Mouse (Mus musculus) MN1 (cell line): ENCODE data around the gene Tent5a.

Experiments
- DNase-seq: peaks from one replicate; pipeline ENCODE4 v3.0.0-alpha.2; 2016; ENCODE audit warnings: low spot score

Gene Tent5a

GRCm38 (mm10) chr9:85312473-85312872 lies 14.7 kb downstream of the Tent5a start, which contains the start of gene Gm11114:
Gene Gm11114 (plus strand): TSS chr9:85312773.
- DNase-seq = no peak

- DNase-seq = no peak
These were observed 23.8 kb downstream of the Tent5a start for GRCm38 (mm10) chr9:85303378-85303777.

GRCm38 (mm10) chr9:85302849-85303248 lies 24.3 kb downstream of the Tent5a start:
- no peak for DNase-seq

GRCm38 (mm10) chr9:85274114-85274513 lies 53.0 kb downstream of the Tent5a start:
- DNase-seq = no peak
